Mouse (Mus musculus) MEL (cell line): ENCODE results near the gene Mok. TPM values are rescaled to one million over a fixed set of nuclear protein-coding genes. Genes with fewer than 3 reads are reported as not detected.

ENCODE experiments used
- DNase-seq: peaks from one replicate; pipeline ENCODE4 v3.0.0; 2011; ENCODE audit warnings: low read depth, low spot score
- H3K27ac ChIP-seq: 2 replicates; pipeline ENCODE4 v1.5.1; 2012; ENCODE audit warnings: low read depth, mild to moderate bottlenecking, control low read depth, low read length, moderate library complexity; ENCODE audit not compliant: control insufficient read depth
- H3K27me3 ChIP-seq, 2 experiments: fragments of 150-350 bp in 1 of 2; sonication (generic) in 1 of 2; 2 replicates each; pipeline ENCODE4 v1.6.1; 2012; ENCODE audit warnings: low read length in 2 of 2, mild to moderate bottlenecking in 2 of 2, improper control_type of control experiment in 1 of 2, moderate library complexity in 1 of 2; ENCODE audit not compliant: insufficient read depth in 2 of 2, control insufficient read depth in 1 of 2
- H3K36me3 ChIP-seq, 2 experiments: 2 replicates each; pipeline ENCODE4 v1.6.1; 2012 to 2014; ENCODE audit warnings: low read length in 2 of 2, improper control_type of control experiment in 1 of 2, inconsistent platforms in 1 of 2, mild to moderate bottlenecking in 1 of 2; ENCODE audit not compliant: insufficient read depth in 2 of 2, control insufficient read depth in 1 of 2
- H3K4me1 ChIP-seq, 2 experiments: fragments of 150-350 bp in 1 of 2; sonication (generic) in 1 of 2; 2 replicates each; pipeline ENCODE4 v1.6.1; 2012; ENCODE audit warnings: low read length in 2 of 2, improper control_type of control experiment in 1 of 2, mild to moderate bottlenecking in 1 of 2; ENCODE audit not compliant: insufficient read depth in 2 of 2, control insufficient read depth in 1 of 2
- H3K4me3 ChIP-seq, 2 experiments: fragments of 150-350 bp in 1 of 2; sonication (generic) in 1 of 2; 2 replicates each; pipeline ENCODE4 v1.5.1; 2012; ENCODE audit warnings: low read depth in 2 of 2, low read length in 2 of 2, mild to moderate bottlenecking in 2 of 2, moderate library complexity in 2 of 2, control low read depth in 1 of 2, improper control_type of control experiment in 1 of 2; ENCODE audit not compliant: control insufficient read depth in 1 of 2, insufficient read depth in 1 of 2
- H3K79me2 ChIP-seq: 2 replicates; pipeline ENCODE4 v1.6.1; 2012; ENCODE audit warnings: mild to moderate bottlenecking, low read length, moderate library complexity; ENCODE audit not compliant: control insufficient read depth, poor library complexity, insufficient read depth
- H3K9ac ChIP-seq: 2 replicates; pipeline ENCODE4 v1.6.1; 2012; ENCODE audit warnings: low read depth, mild to moderate bottlenecking, control low read depth, low read length, moderate library complexity; ENCODE audit not compliant: control insufficient read depth, poor library complexity, severe bottlenecking
- H3K9me3 ChIP-seq: fragments of 150-350 bp; sonication (generic); replicated peaks from 2 replicates; pipeline ENCODE4 v1.6.1; 2012; ENCODE audit warnings: mild to moderate bottlenecking, low read length, improper control_type of control experiment, moderate library complexity; ENCODE audit not compliant: insufficient read depth
- EP300 ChIP-seq, 2 experiments: IDR thresholded peaks; 2 replicates each; pipeline ENCODE4 v1.6.1; 2011; ENCODE audit warnings: improper control_type of control experiment in 2 of 2, low read length in 2 of 2, low read depth in 1 of 2, mild to moderate bottlenecking in 1 of 2
- GABPA ChIP-seq: IDR thresholded peaks from 2 replicates; pipeline ENCODE4 v1.6.1; 2012; ENCODE audit warnings: low read depth, mild to moderate bottlenecking, inconsistent platforms, low read length, improper control_type of control experiment, moderate library complexity
- MAFK ChIP-seq: IDR thresholded peaks from 2 replicates; pipeline ENCODE4 v1.6.1; 2011; ENCODE audit warnings: low read depth, mild to moderate bottlenecking, low read length, improper control_type of control experiment, borderline replicate concordance
- MEF2A ChIP-seq: IDR thresholded peaks from 2 replicates; pipeline ENCODE4 v1.6.1; 2014; ENCODE audit warnings: low read depth, mild to moderate bottlenecking, inconsistent platforms, low read length, improper control_type of control experiment; ENCODE audit not compliant: poor library complexity, insufficient replicate concordance, severe bottlenecking; ENCODE audit errors: extremely low read depth
- NELFE ChIP-seq: IDR thresholded peaks from 2 replicates; pipeline ENCODE4 v1.6.1; 2011; ENCODE audit warnings: low read depth, low read length, improper control_type of control experiment
- POLR2A ChIP-seq, 2 experiments: IDR thresholded peaks; 2 replicates each; pipeline ENCODE4 v1.6.1; 2011 to 2012; ENCODE audit warnings: low read length in 2 of 2, mild to moderate bottlenecking in 2 of 2, control low read depth in 1 of 2, improper control_type of control experiment in 1 of 2, low read depth in 1 of 2, moderate library complexity in 1 of 2; ENCODE audit not compliant: control insufficient read depth in 1 of 2, insufficient read depth in 1 of 2, poor library complexity in 1 of 2
- POLR2AphosphoS2 ChIP-seq: IDR thresholded peaks from 2 replicates; pipeline ENCODE4 v1.6.1; 2011; ENCODE audit warnings: low read length, improper control_type of control experiment
- RCOR1 ChIP-seq: IDR thresholded peaks from 2 replicates; pipeline ENCODE4 v1.6.1; 2012; ENCODE audit warnings: low read depth, mild to moderate bottlenecking, inconsistent platforms, low read length, improper control_type of control experiment
- SIN3A ChIP-seq: IDR thresholded peaks from 2 replicates; pipeline ENCODE4 v1.6.1; 2012; ENCODE audit warnings: low read length, improper control_type of control experiment, inconsistent platforms
- SMC3 ChIP-seq: IDR thresholded peaks from 2 replicates; pipeline ENCODE4 v1.6.1; 2011; ENCODE audit warnings: low read depth, low read length, improper control_type of control experiment
- TAL1 ChIP-seq: IDR thresholded peaks from 2 replicates; pipeline ENCODE4 v1.6.1; 2012; ENCODE audit warnings: mild to moderate bottlenecking, inconsistent platforms, low read length, moderate library complexity, mixed read lengths
- USF1 ChIP-seq: IDR thresholded peaks from 2 replicates; pipeline ENCODE4 v1.6.1; 2014; ENCODE audit warnings: low read depth, mild to moderate bottlenecking, inconsistent platforms, low read length, improper control_type of control experiment, moderate library complexity
- USF2 ChIP-seq, 2 experiments: IDR thresholded peaks; 2 replicates each; pipeline ENCODE4 v1.6.1; 2011 to 2012; ENCODE audit warnings: improper control_type of control experiment in 2 of 2, low read length in 2 of 2, borderline replicate concordance in 1 of 2, inconsistent platforms in 1 of 2, low read depth in 1 of 2, mild to moderate bottlenecking in 1 of 2; ENCODE audit not compliant: insufficient read depth in 1 of 2
- ZKSCAN1 ChIP-seq: IDR thresholded peaks from 2 replicates; pipeline ENCODE4 v1.6.1; 2012; ENCODE audit warnings: low read depth, mild to moderate bottlenecking, inconsistent platforms, low read length, improper control_type of control experiment, moderate library complexity
- ZMIZ1 ChIP-seq: IDR thresholded peaks from 2 replicates; pipeline ENCODE4 v1.6.1; 2012; ENCODE audit warnings: low read depth, mild to moderate bottlenecking, inconsistent platforms, low read length, improper control_type of control experiment, moderate library complexity
- ZNF384 ChIP-seq: IDR thresholded peaks from 2 replicates; pipeline ENCODE4 v1.6.1; 2012; ENCODE audit warnings: low read depth, mild to moderate bottlenecking, inconsistent platforms, low read length, improper control_type of control experiment
- polyA plus RNA-seq, 2 experiments: library from polyadenylated mRNA; stranded (reverse) in 1 of 2; unstranded in 1 of 2; fragments of >175 nt in 1 of 2; fragments of >200 nt in 1 of 2; gene quantifications; 2 replicates each; pipeline versions ENCODE4 v1.2.1 to v1.2.4; 2012; ENCODE audit warnings: low replicate concordance in 2 of 2, low read depth in 1 of 2; ENCODE audit not compliant: insufficient read length in 2 of 2, insufficient read depth in 1 of 2, missing spikeins in 1 of 2
- total RNA-seq: library from RNA; depleted of rRNA; stranded (reverse); fragments of 300-350 nt; gene quantifications from 2 replicates; pipeline ENCODE4 v1.2.3, GENCODE M21; 2012

Mok gene
- total and polyA plus RNA-seq, 3 experiments = 0.39 to 1.6 TPM; not detected in 1

DNA sequence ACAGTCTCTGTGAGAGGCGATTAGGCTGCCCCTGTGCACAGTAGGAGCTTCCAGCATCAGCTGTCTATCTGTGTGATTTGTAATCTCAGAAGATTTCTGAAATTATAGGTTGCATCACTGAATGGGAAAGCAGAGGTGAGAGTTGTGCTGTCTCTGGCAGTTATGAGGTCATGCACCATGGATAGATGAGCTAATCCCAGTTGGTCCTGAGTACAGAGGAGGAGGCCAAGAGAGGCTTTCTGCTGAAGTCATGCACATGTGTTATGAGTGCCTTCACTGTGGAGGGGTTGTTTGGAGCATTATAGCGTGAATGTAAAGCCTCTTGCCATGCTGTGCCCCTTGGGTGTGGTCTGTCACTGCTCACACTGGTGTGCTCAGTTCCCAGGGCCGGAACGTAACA is 50.2 kb downstream of the Mok start:
- Histone ChIP-seq H3K4me1 (no peaks in the 10 kb centered on the region), H3K36me3 (no peaks in the 10 kb centered on the region; a peak in 1 of 4 replicates), H3K9ac (no peak overlapping the region), H3K4me3 (no peak overlapping the region), H3K79me2 (no peaks in the 10 kb centered on the region), H3K27ac (no peak overlapping the region), H3K27me3 (no peaks in the 10 kb centered on the region), H3K9me3 (no peaks in the 10 kb centered on the region)
- TF ChIP-seq SIN3A (no peak), ZMIZ1 (no peak), ZKSCAN1 (no peak), RCOR1 (no peak), EP300 (IDR thresholded peaks at IDR 0.05; ENCODE audit: low read depth in 1 of 2, low read length in 2 of 2) (no peak)
- DNase-seq = no peak

DNA sequence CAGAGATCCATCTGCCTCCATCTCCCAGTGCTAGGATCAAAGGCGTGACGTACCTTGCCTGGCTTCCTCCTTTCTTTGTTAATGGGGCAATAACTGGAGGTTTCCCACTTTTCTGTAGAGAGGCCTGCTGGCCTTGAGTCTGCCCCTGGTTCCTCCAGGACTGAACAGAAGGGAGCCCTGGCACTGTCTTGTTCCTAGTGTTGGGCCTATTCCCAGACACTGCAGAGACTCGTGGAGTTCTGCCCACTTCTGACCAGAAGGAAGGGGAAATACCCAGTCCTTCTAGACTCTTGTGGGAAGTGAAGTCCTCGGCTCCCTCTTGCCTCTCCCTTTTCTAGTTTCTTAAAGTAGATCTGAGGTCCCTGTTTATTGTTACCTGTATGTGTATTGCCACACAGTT is 54.5 kb downstream of the Mok start:
- no peak overlapping the region for H3K9ac ChIP-seq
- peaks cover 0 to 5% of the 10 kb centered on the region in 2 experiments; a peak in 1 of 4 replicates for H3K4me1 ChIP-seq
- no peaks in the 10 kb centered on the region for H3K79me2 ChIP-seq
- no peak overlapping the region for H3K4me3 ChIP-seq
- no peak overlapping the region for H3K27ac ChIP-seq
- H3K27me3 ChIP-seq = no peaks in the 10 kb centered on the region
- no peak for DNase-seq
- H3K36me3 ChIP-seq = peaks cover 0 to 5% of the 10 kb centered on the region in 2 experiments; a peak in 2 of 4 replicates
- TF ChIP-seq POLR2A (IDR thresholded peaks at IDR 0.05; ENCODE audit: control insufficient read depth in 1 of 2, insufficient read depth in 1 of 2, low read depth in 1 of 2, low read length in 2 of 2, poor library complexity in 1 of 2) (no peak), SMC3 (no peak), ZNF384 (no peak), ZMIZ1 (no peak), MAFK (no peak), NELFE (no peak), TAL1 (no peak), GABPA (no peak)
- H3K9me3 ChIP-seq = no peaks in the 10 kb centered on the region

DNA sequence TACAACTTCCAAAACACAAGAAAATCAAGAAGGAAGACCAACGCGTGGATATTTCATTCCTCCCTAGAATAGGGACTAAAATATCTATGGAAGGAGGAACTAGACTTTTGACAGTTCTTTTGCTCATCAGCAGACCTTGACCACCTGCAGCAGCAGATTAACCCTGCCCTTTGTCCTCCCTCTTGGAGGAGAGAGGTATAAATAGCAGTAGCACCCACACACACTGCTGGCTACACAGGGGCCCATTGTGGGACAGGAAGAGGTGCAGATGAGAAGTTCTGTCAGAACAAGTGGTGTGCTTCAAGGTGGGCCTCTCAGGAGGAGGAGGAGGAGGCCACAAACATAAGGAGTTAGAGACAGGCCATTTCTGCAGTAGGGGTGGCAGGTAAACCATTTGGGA is 56.5 kb downstream of the Mok start:
- no peak overlapping the region for H3K4me3 ChIP-seq
- no peak for DNase-seq
- H3K4me1 ChIP-seq = peaks cover 0 to 5% of the 10 kb centered on the region in 2 experiments; a peak in 1 of 4 replicates
- no peaks in the 10 kb centered on the region for H3K79me2 ChIP-seq
- no peak overlapping the region for H3K27ac ChIP-seq
- H3K9ac ChIP-seq = no peak overlapping the region
- TF ChIP-seq ZNF384 (no peak), POLR2AphosphoS2 (no peak), TAL1 (no peak), SIN3A (no peak), NELFE (no peak), USF2 (IDR thresholded peaks at IDR 0.05; ENCODE audit: borderline replicate concordance in 1 of 2, insufficient read depth in 1 of 2, low read depth in 1 of 2, low read length in 2 of 2) (no peak), MEF2A (no peak), SMC3 (no peak), ZMIZ1 (no peak), USF1 (no peak)
- H3K27me3 ChIP-seq = no peaks in the 10 kb centered on the region
- no peaks in the 10 kb centered on the region for H3K9me3 ChIP-seq
- H3K36me3 ChIP-seq = peaks cover 0 to 5% of the 10 kb centered on the region in 2 experiments; a peak in 2 of 4 replicates
